Mouse (Mus musculus) megakaryocyte progenitor cell, adult 5-6 weeks (primary cell): ENCODE data around the gene Cand2. TPM values are rescaled to one million over a fixed set of nuclear protein-coding genes. Genes with fewer than 3 reads are reported as not detected.

Source experiments
- ATAC-seq: replicated peaks from 2 replicates; pipeline ENCODE4 v1.8.0; 2016; ENCODE audit warnings: mild to moderate bottlenecking, moderate TSS enrichment, inconsistent platforms; ENCODE audit not compliant: poor library complexity
- total RNA-seq, 2 experiments: library from RNA; stranded (forward) in 1 of 2; stranded (reverse) in 1 of 2; fragments of 157-497, 149-512 nt in 1 of 2; fragments of 200-1000 nt in 1 of 2; gene quantifications; 2 replicates each; pipeline versions ENCODE4 v1.2.3 to v1.2.4; 2015 to 2017

Gene Cand2
- total RNA-seq (2015) (2.5 and 2.8 TPM in 2 replicates), total RNA-seq (2017) (1.5 and 1.7 TPM in 2 replicates)

- ATAC-seq = peak; percentile 48
Measured at GRCm38 (mm10) chr6:115774501-115774921, at the start of gene Cand2. Gene Cand2 (plus strand): TSS chr6:115774538.

GRCm38 (mm10) chr6:115727108-115727507 is 47.2 kb upstream of the Cand2 start:
- peak; percentile 93 for ATAC-seq

GRCm38 (mm10) chr6:115727570-115727969 is 46.8 kb upstream of the Cand2 start:
- no peak for ATAC-seq

- ATAC-seq = no peak
Measured at GRCm38 (mm10) chr6:115730560-115731342, 43.6 kb upstream of the Cand2 start.

GRCm38 (mm10) chr6:115732341-115732928 is 41.9 kb upstream of the Cand2 start:
- ATAC-seq = peak; percentile 23; the same call in 1 of the 2 replicates

GRCm38 (mm10) chr6:115734909-115735308 is 39.4 kb upstream of the Cand2 start:
- ATAC-seq = peak; percentile 58; the same call in 1 of the 2 replicates

- no peak for ATAC-seq
Measured at GRCm38 (mm10) chr6:115739056-115739455, 35.3 kb upstream of the Cand2 start.

- ATAC-seq = peak; percentile 95
Measured at GRCm38 (mm10) chr6:115743569-115743968, 30.8 kb upstream of the Cand2 start.

GRCm38 (mm10) chr6:115746326-115746725 is 28.0 kb upstream of the Cand2 start:
- ATAC-seq = no peak

- ATAC-seq = peak; percentile 45
Measured at GRCm38 (mm10) chr6:115755536-115755935, 18.8 kb upstream of the Cand2 start.

- peak; percentile 66 for ATAC-seq
Measured at GRCm38 (mm10) chr6:115758981-115759435, 15.3 kb upstream of the Cand2 start.

GRCm38 (mm10) chr6:115759461-115759860 is 14.9 kb upstream of the Cand2 start:
- ATAC-seq = peak; percentile 38

- ATAC-seq = no peak
Measured at GRCm38 (mm10) chr6:115760137-115760536, 14.2 kb upstream of the Cand2 start.

GRCm38 (mm10) chr6:115760982-115761381 is 13.4 kb upstream of the Cand2 start:
- no peak for ATAC-seq

- ATAC-seq = peak; percentile 6
Measured at GRCm38 (mm10) chr6:115761995-115762756, 12.2 kb upstream of the Cand2 start, which contains the start of gene Tmem40. Gene Tmem40 (minus strand): TSS chr6:115762410.

- peak; percentile 48 for ATAC-seq
Measured at GRCm38 (mm10) chr6:115764179-115764578, 10.2 kb upstream of the Cand2 start.

GRCm38 (mm10) chr6:115767357-115767756 is 7.0 kb upstream of the Cand2 start:
- ATAC-seq = no peak

- ATAC-seq = peak; percentile 69
Measured at GRCm38 (mm10) chr6:115768207-115768606, 6.1 kb upstream of the Cand2 start.

- no peak for ATAC-seq
Measured at GRCm38 (mm10) chr6:115770059-115770670, 4.2 kb upstream of the Cand2 start.

GRCm38 (mm10) chr6:115770852-115771251 is 3.5 kb upstream of the Cand2 start:
- no peak for ATAC-seq

GRCm38 (mm10) chr6:115772201-115772600 is 2.1 kb upstream of the Cand2 start:
- ATAC-seq = no peak
